Mouse (Mus musculus): Measurements from ENCODE around the gene Cdyl. TPM values are rescaled to one million over a fixed set of nuclear protein-coding genes. Genes with fewer than 3 reads are reported as not detected.

Cdyl gene
- polyA plus RNA-seq, 1 experiment, result 5.5 TPM

GRCm38 (mm10) chr13:35737565-35737964 lies 77.9 kb downstream of the Cdyl start:
- TF ChIP-seq CTCF (IDR thresholded peaks at IDR 0.05; ENCODE audit: insufficient read depth, low read length), result no peak
- TF ChIP-seq POLR2A (IDR thresholded peaks at IDR 0.05; ENCODE audit: borderline replicate concordance, extremely low read depth, low read depth, low read length), result no peak
- Histone ChIP-seq H3K4me3 (replicated peaks; ENCODE audit: extremely low read depth, low read depth, low read length) (no peak overlapping the region), H3K4me1 (ENCODE audit: control insufficient read depth, insufficient read depth, low read length) (peaks cover 1% of the 10 kb centered on the region; the same call in 1 of the 2 replicates)
- no peak for DNase-seq
- 61% methylated on average over 2 of the region's 2 CpGs for WGBS

GRCm38 (mm10) chr13:35738210-35738609 lies 78.6 kb downstream of the Cdyl start:
- DNase-seq, result no peak
- no peak overlapping the region for H3K4me3 ChIP-seq (replicated peaks; ENCODE audit: extremely low read depth, low read depth, low read length)
- TF ChIP-seq CTCF (IDR thresholded peaks at IDR 0.05; ENCODE audit: insufficient read depth, low read length) (no peak), POLR2A (IDR thresholded peaks at IDR 0.05; ENCODE audit: borderline replicate concordance, extremely low read depth, low read depth, low read length) (no peak)
- H3K4me1 ChIP-seq (ENCODE audit: control insufficient read depth, insufficient read depth, low read length), result peaks cover 5% of the 10 kb centered on the region; the same call in 1 of the 2 replicates
- WGBS, result 34% methylated on average over 2 of the region's 2 CpGs

GRCm38 (mm10) chr13:35739473-35739872 lies 79.8 kb downstream of the Cdyl start:
- no peak for DNase-seq
- H3K4me1 ChIP-seq (ENCODE audit: control insufficient read depth, insufficient read depth, low read length), result peaks cover 5% of the 10 kb centered on the region; the same call in 1 of the 2 replicates
- no peak overlapping the region for H3K4me3 ChIP-seq (replicated peaks; ENCODE audit: extremely low read depth, low read depth, low read length)
- WGBS, result 44% methylated on average over 10 of the region's 10 CpGs
- TF ChIP-seq POLR2A (IDR thresholded peaks at IDR 0.05; ENCODE audit: borderline replicate concordance, extremely low read depth, low read depth, low read length), result no peak
- TF ChIP-seq CTCF (IDR thresholded peaks at IDR 0.05; ENCODE audit: insufficient read depth, low read length), result no peak

- 3% methylated on average over 61 of the region's 61 CpGs for WGBS
- Histone ChIP-seq H3K4me1 (ENCODE audit: control insufficient read depth, insufficient read depth, low read length) (peaks cover 5% of the 10 kb centered on the region; the same call in 1 of the 2 replicates), H3K4me3 (replicated peaks; ENCODE audit: extremely low read depth, low read depth, low read length) (peak overlapping the region; percentile 63)
- TF ChIP-seq CTCF (IDR thresholded peaks at IDR 0.05; ENCODE audit: insufficient read depth, low read length), result no peak
- 0 out of 2 replicates have a peak, but pooled peaks have one; percentile 23 for TF ChIP-seq POLR2A (IDR thresholded peaks at IDR 0.05; ENCODE audit: borderline replicate concordance, extremely low read depth, low read depth, low read length)
- DNase-seq, result peak; percentile 84
Measured at GRCm38 (mm10) chr13:35740301-35741039, 80.8 kb downstream of the Cdyl start.

- peak overlapping the region; percentile 70 for H3K4me3 ChIP-seq (replicated peaks; ENCODE audit: extremely low read depth, low read depth, low read length)
- H3K4me1 ChIP-seq (ENCODE audit: control insufficient read depth, insufficient read depth, low read length), result peaks cover 5% of the 10 kb centered on the region; the same call in 1 of the 2 replicates
- DNase-seq, result peak; percentile 88
- TF ChIP-seq CTCF (IDR thresholded peaks at IDR 0.05; ENCODE audit: insufficient read depth, low read length) (0 out of 2 replicates have a peak, but pooled peaks have one; percentile 10), POLR2A (IDR thresholded peaks at IDR 0.05; ENCODE audit: borderline replicate concordance, extremely low read depth, low read depth, low read length) (peak; percentile 28; the same call in 1 of the 2 replicates)
- 2% methylated on average over 65 of the region's 68 CpGs for WGBS
Measured at GRCm38 (mm10) chr13:35741040-35741619, 81.5 kb downstream of the Cdyl start.

- no peak for TF ChIP-seq POLR2A (IDR thresholded peaks at IDR 0.05; ENCODE audit: borderline replicate concordance, extremely low read depth, low read depth, low read length)
- no peak for TF ChIP-seq CTCF (IDR thresholded peaks at IDR 0.05; ENCODE audit: insufficient read depth, low read length)
- 2% methylated on average over 84 of the region's 93 CpGs for WGBS
- peaks cover 5% of the 10 kb centered on the region; the same call in 1 of the 2 replicates for H3K4me1 ChIP-seq (ENCODE audit: control insufficient read depth, insufficient read depth, low read length)
- peak; percentile 47 for DNase-seq
- peak overlapping the region; percentile 70 for H3K4me3 ChIP-seq (replicated peaks; ENCODE audit: extremely low read depth, low read depth, low read length)
Measured at GRCm38 (mm10) chr13:35741620-35742421, 82.2 kb downstream of the Cdyl start.

GRCm38 (mm10) chr13:35742696-35743095 lies 83.1 kb downstream of the Cdyl start:
- Histone ChIP-seq H3K4me3 (replicated peaks; ENCODE audit: extremely low read depth, low read depth, low read length) (no peak overlapping the region), H3K4me1 (ENCODE audit: control insufficient read depth, insufficient read depth, low read length) (peaks cover 5% of the 10 kb centered on the region; the same call in 1 of the 2 replicates)
- WGBS, result 22% methylated on average over 4 of the region's 4 CpGs
- TF ChIP-seq CTCF (IDR thresholded peaks at IDR 0.05; ENCODE audit: insufficient read depth, low read length) (no peak), POLR2A (IDR thresholded peaks at IDR 0.05; ENCODE audit: borderline replicate concordance, extremely low read depth, low read depth, low read length) (no peak)
- DNase-seq, result no peak

GRCm38 (mm10) chr13:35743196-35743595 lies 83.6 kb downstream of the Cdyl start:
- Histone ChIP-seq H3K4me1 (ENCODE audit: control insufficient read depth, insufficient read depth, low read length) (peaks cover 5% of the 10 kb centered on the region; the same call in 1 of the 2 replicates), H3K4me3 (replicated peaks; ENCODE audit: extremely low read depth, low read depth, low read length) (no peak overlapping the region)
- no peak for TF ChIP-seq POLR2A (IDR thresholded peaks at IDR 0.05; ENCODE audit: borderline replicate concordance, extremely low read depth, low read depth, low read length)
- no peak for TF ChIP-seq CTCF (IDR thresholded peaks at IDR 0.05; ENCODE audit: insufficient read depth, low read length)
- 37% methylated on average over 1 of the region's 1 CpGs for WGBS
- DNase-seq, result no peak

GRCm38 (mm10) chr13:35749194-35749593 lies 89.6 kb downstream of the Cdyl start:
- DNase-seq, result no peak
- Histone ChIP-seq H3K4me1 (ENCODE audit: control insufficient read depth, insufficient read depth, low read length) (no peaks in the 10 kb centered on the region; the same call in 1 of the 2 replicates), H3K4me3 (replicated peaks; ENCODE audit: extremely low read depth, low read depth, low read length) (no peak overlapping the region)
- TF ChIP-seq POLR2A (IDR thresholded peaks at IDR 0.05; ENCODE audit: borderline replicate concordance, extremely low read depth, low read depth, low read length) (no peak), CTCF (IDR thresholded peaks at IDR 0.05; ENCODE audit: insufficient read depth, low read length) (no peak)
- WGBS, result 62% methylated on average over 4 of the region's 4 CpGs

Data from lung, adult 2 months (tissue).